Mouse (Mus musculus) lung, postnatal 0 days (tissue): ENCODE measurements around the gene Fyb. TPM values are rescaled to one million over a fixed set of nuclear protein-coding genes. Genes with fewer than 3 reads are reported as not detected.

Experiments
- ATAC-seq: fragments of 200-750 bp; cut with Nextera tagmentation; 2 replicates; pipeline ENCODE4 v1.8.0; 2017; ENCODE audit warnings: moderate library complexity
- DNase-seq: peaks from one replicate; pipeline ENCODE4 v3.0.0-alpha.2; 2016; ENCODE audit warnings: low spot score
- H3K27ac ChIP-seq: fragments of 300-500 bp; sonication (generic); 2 replicates; pipeline ENCODE4 v1.5.1; 2014; ENCODE audit warnings: antibody characterized with exemption, mild to moderate bottlenecking, low read length, mixed read lengths
- H3K27me3 ChIP-seq: fragments of 300-500 bp; sonication (generic); replicated peaks from 2 replicates; pipeline ENCODE4 v1.6.1; 2014; ENCODE audit warnings: low read length, mixed read lengths; ENCODE audit not compliant: insufficient read depth
- H3K36me3 ChIP-seq: fragments of 300-500 bp; sonication (generic); 2 replicates; pipeline ENCODE4 v1.6.1; 2014; ENCODE audit warnings: low read length, mixed read lengths; ENCODE audit not compliant: insufficient read depth
- H3K4me1 ChIP-seq: fragments of 300-500 bp; sonication (generic); 2 replicates; pipeline ENCODE4 v1.6.1; 2014; ENCODE audit warnings: antibody characterized with exemption, low read depth, low read length, mixed read lengths; ENCODE audit not compliant: insufficient read depth
- H3K4me2 ChIP-seq: fragments of 300-500 bp; sonication (generic); replicated peaks from 2 replicates; pipeline ENCODE4 v1.6.1; 2014; ENCODE audit warnings: low read depth, mild to moderate bottlenecking, low read length, moderate library complexity, mixed read lengths
- H3K4me3 ChIP-seq: fragments of 300-500 bp; sonication (generic); 2 replicates; pipeline ENCODE4 v1.5.1; 2014; ENCODE audit warnings: low read depth, low read length
- H3K9ac ChIP-seq: fragments of 300-500 bp; sonication (generic); replicated peaks from 2 replicates; pipeline ENCODE4 v1.6.1; 2014; ENCODE audit warnings: low read depth, mild to moderate bottlenecking
- H3K9me3 ChIP-seq: fragments of 300-500 bp; sonication (generic); 2 replicates; pipeline ENCODE4 v1.6.1; 2016; ENCODE audit warnings: low read length, mixed read lengths
- CTCF ChIP-seq: IDR thresholded peaks from 2 replicates; pipeline ENCODE4 v1.5.1; 2016; ENCODE audit warnings: antibody characterized with exemption, mild to moderate bottlenecking
- EP300 ChIP-seq: IDR thresholded peaks from 2 replicates; pipeline ENCODE4 v1.6.1; 2016; ENCODE audit warnings: antibody characterized with exemption, mild to moderate bottlenecking, control low read depth
- WGBS: fragments of 180-500 bp; shearing (Covaris S2); extraction: QIAGEN DNeasy Blood & Tissue Kit; methylation state at CpG from one replicate; pipeline ENCODE4 v1.1.7; 2014; 5-methylcytosine and 5-hydroxymethylcytosine counted together
- polyA plus RNA-seq: library from polyadenylated mRNA; unstranded; fragments of >200 nt; fragmentation: Nextera tagmentation; extraction: Ambion mirVana; gene quantifications from 2 replicates; pipeline ENCODE4 v1.2.1, GENCODE M21; 2015

The Fyb gene
- polyA plus RNA-seq, 1 experiment from 2014 or later = 7.5 TPM

DNA sequence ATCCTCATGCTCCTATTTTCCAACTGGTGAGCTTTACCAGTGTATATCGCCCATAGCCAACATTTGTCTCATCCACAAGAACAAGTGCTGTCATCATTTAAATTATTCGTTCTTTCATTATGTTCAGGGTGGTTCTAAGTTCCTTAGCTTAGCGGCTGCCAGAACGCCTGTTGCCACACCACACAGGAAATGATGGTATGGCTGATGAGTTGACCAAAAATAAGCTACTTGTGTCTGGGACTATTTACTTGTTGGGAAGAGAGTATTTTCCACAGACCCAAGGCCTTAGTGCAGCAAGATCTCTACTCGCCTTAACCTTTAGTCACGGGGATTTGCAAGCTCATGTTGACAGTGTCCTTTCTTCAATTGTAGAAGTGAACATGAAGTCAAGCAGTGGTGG lies 34.3 kb downstream of the Fyb start:
- no peaks in the 10 kb centered on the region for H3K27me3 ChIP-seq
- ATAC-seq (no peak), DNase-seq (no peak)
- H3K4me2 ChIP-seq = no peak overlapping the region
- no peaks in the 10 kb centered on the region for H3K36me3 ChIP-seq
- H3K27ac ChIP-seq = no peak overlapping the region
- 86% methylated on average over 6 of the region's 6 CpGs for WGBS
- no peak for TF ChIP-seq CTCF
- TF ChIP-seq EP300 = no peak
- no peak overlapping the region for H3K4me3 ChIP-seq
- no peak overlapping the region for H3K9ac ChIP-seq
- H3K4me1 ChIP-seq = no peaks in the 10 kb centered on the region
- H3K9me3 ChIP-seq = no peaks in the 10 kb centered on the region

- no peaks in the 10 kb centered on the region for H3K9me3 ChIP-seq
- H3K9ac ChIP-seq = no peak overlapping the region
- no peak overlapping the region for H3K4me3 ChIP-seq
- TF ChIP-seq CTCF (no peak), EP300 (no peak)
- H3K4me2 ChIP-seq = no peak overlapping the region
- DNase-seq (no peak), ATAC-seq (no peak)
- H3K4me1 ChIP-seq = no peaks in the 10 kb centered on the region
- no peaks in the 10 kb centered on the region for H3K36me3 ChIP-seq
- H3K27me3 ChIP-seq = no peaks in the 10 kb centered on the region
- 83% methylated on average over 4 of the region's 4 CpGs for WGBS
- no peak overlapping the region for H3K27ac ChIP-seq
Measured at GRCm38 (mm10) chr15:6557552-6557951, 34.9 kb downstream of the Fyb start.

- ATAC-seq (no peak; the same call in 1 of the 2 replicates), DNase-seq (peak; percentile 35)
- Histone ChIP-seq H3K27ac (no peak overlapping the region), H3K36me3 (no peaks in the 10 kb centered on the region), H3K9me3 (no peaks in the 10 kb centered on the region), H3K4me3 (no peak overlapping the region), H3K9ac (no peak overlapping the region), H3K4me1 (no peaks in the 10 kb centered on the region), H3K27me3 (no peaks in the 10 kb centered on the region), H3K4me2 (no peak overlapping the region)
- no peak for TF ChIP-seq CTCF
- no peak for TF ChIP-seq EP300
- 34% methylated on average over 9 of the region's 9 CpGs for WGBS
Measured at GRCm38 (mm10) chr15:6559188-6559587, 36.5 kb downstream of the Fyb start.

- ATAC-seq (no peak), DNase-seq (peak; percentile 60)
- no peaks in the 10 kb centered on the region for H3K27me3 ChIP-seq
- no peak for TF ChIP-seq CTCF
- TF ChIP-seq EP300 = no peak
- H3K4me2 ChIP-seq = no peak overlapping the region
- H3K36me3 ChIP-seq = no peaks in the 10 kb centered on the region
- 54% methylated on average over 10 of the region's 10 CpGs for WGBS
- H3K4me3 ChIP-seq = no peak overlapping the region
- H3K4me1 ChIP-seq = no peaks in the 10 kb centered on the region; the same call in 1 of the 2 replicates
- no peaks in the 10 kb centered on the region for H3K9me3 ChIP-seq
- H3K9ac ChIP-seq = no peak overlapping the region
- no peak overlapping the region for H3K27ac ChIP-seq
Measured at GRCm38 (mm10) chr15:6560696-6561095, 38.0 kb downstream of the Fyb start.

DNA sequence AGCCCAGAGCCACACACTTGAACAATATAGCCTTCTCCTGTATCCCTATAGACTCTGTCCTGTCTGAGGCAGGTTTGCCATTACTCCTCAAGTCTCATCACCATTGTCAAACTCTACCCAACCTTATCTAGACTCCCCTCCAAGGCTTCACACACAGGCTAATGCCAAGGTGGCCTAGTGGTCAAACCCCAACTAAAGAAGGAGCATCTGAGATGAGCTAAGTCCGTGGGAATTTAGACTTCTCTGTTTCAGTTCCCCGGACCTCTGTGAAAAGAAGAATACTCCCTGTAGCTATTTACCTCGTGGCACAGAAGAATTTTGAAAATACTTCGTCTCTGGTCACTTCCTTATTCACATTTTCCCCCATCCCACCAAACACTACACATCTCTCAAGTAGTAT lies 39.5 kb downstream of the Fyb start:
- no peak overlapping the region for H3K4me2 ChIP-seq

DNA sequence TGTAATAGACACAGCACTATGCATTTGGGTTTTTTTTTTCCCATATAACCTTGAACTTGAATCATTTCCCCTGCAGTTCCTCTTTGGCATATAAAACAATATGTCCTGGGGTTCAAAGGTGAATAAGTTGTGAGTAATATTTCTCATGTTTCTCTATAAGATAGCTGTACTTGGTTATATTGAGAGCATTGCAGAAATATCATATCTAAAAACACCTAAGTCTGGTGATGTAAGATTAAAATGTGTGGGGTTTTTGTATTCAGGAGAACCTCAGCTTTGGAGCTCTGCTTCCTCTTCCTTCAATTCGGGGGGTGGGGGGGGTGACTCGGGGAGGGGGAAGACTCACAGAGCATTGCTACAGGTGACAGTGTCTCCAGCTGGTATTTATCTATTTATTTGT lies 40.0 kb downstream of the Fyb start:
- Histone ChIP-seq H3K4me1 (no peaks in the 10 kb centered on the region; the same call in 1 of the 2 replicates), H3K4me2 (no peak overlapping the region), H3K9me3 (no peaks in the 10 kb centered on the region), H3K36me3 (no peaks in the 10 kb centered on the region), H3K27me3 (no peaks in the 10 kb centered on the region), H3K9ac (no peak overlapping the region), H3K27ac (no peak overlapping the region), H3K4me3 (no peak overlapping the region)
- WGBS = 84% methylated on average over 2 of the region's 2 CpGs
- ATAC-seq = no peak
- no peak for TF ChIP-seq CTCF
- no peak for TF ChIP-seq EP300
- no peak for DNase-seq

More for the DNA sequence above, 39.5 kb downstream of the Fyb start:
- H3K9ac ChIP-seq = no peak overlapping the region
- no peak overlapping the region for H3K27ac ChIP-seq
- no peaks in the 10 kb centered on the region for H3K9me3 ChIP-seq
- H3K36me3 ChIP-seq = no peaks in the 10 kb centered on the region
- H3K27me3 ChIP-seq = no peaks in the 10 kb centered on the region
- DNase-seq (peak; percentile 19), ATAC-seq (no peak)
- H3K4me3 ChIP-seq = no peak overlapping the region
- 67% methylated on average over 4 of the region's 4 CpGs for whole genome bisulfite sequencing
- H3K4me1 ChIP-seq = no peaks in the 10 kb centered on the region; the same call in 1 of the 2 replicates
- no peak for TF ChIP-seq EP300
- TF ChIP-seq CTCF = no peak

DNA sequence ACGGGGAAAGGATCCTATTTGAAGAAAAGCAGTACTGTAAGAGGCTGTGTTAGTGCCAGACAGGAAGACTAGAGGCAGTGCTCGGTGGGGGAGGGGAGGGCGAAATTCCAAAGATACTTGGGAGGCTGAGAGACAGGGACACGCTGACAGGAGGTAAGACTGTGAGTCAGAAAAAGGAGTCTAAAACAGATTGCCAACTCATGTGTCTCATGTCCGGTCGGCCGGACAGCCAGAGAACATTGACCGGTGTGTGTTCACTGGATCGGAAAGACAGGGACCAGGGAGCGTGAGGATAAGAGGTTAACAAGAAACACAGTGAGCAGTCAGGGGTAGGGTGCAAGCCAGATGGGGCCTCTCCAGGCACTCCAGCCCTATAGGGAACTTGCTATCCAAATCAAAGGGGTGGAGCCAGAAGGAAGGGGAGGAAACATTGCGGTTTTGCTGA lies 42.3 kb downstream of the Fyb start:
- Histone ChIP-seq H3K36me3 (no peaks in the 10 kb centered on the region), H3K9me3 (no peaks in the 10 kb centered on the region), H3K27me3 (no peaks in the 10 kb centered on the region), H3K9ac (no peak overlapping the region; the same call in 1 of the 2 replicates), H3K4me3 (peak overlapping the region; percentile 12; the same call in 1 of the 2 replicates), H3K4me2 (peak overlapping the region; percentile 60), H3K4me1 (no peaks in the 10 kb centered on the region; the same call in 1 of the 2 replicates), H3K27ac (no peak overlapping the region)
- ATAC-seq (peak; percentile 78), DNase-seq (peak; percentile 69)
- WGBS = 2% methylated on average over 11 of the region's 11 CpGs
- no peak for TF ChIP-seq CTCF
- TF ChIP-seq EP300 = 0 out of 2 replicates have a peak, but pooled peaks have one; percentile 6
